Mouse (Mus musculus) forebrain, embryonic 13.5 days (tissue): ENCODE measurements around the gene Slc1a1. TPM values are rescaled to one million over a fixed set of nuclear protein-coding genes. Genes with fewer than 3 reads are reported as not detected.

ENCODE experiments used
- ATAC-seq: fragments of 200-750 bp; cut with Nextera tagmentation; 2 replicates; pipeline ENCODE4 v1.8.0; 2017
- H3K27ac ChIP-seq: fragments of 300-500 bp; sonication (generic); 2 replicates; pipeline ENCODE4 v1.5.1; 2015; ENCODE audit warnings: inconsistent platforms, mild to moderate bottlenecking, moderate library complexity
- H3K27me3 ChIP-seq: fragments of 300-500 bp; sonication (generic); 2 replicates; pipeline ENCODE4 v1.6.1; 2015; ENCODE audit warnings: mild to moderate bottlenecking, inconsistent platforms
- H3K36me3 ChIP-seq: fragments of 300-500 bp; sonication (generic); 2 replicates; pipeline ENCODE4 v1.6.1; 2015; ENCODE audit warnings: mild to moderate bottlenecking, inconsistent platforms; ENCODE audit not compliant: poor library complexity, severe bottlenecking
- H3K4me1 ChIP-seq: fragments of 300-500 bp; sonication (generic); 2 replicates; pipeline ENCODE4 v1.6.1; 2015; ENCODE audit warnings: inconsistent platforms
- H3K4me2 ChIP-seq: fragments of 300-500 bp; sonication (generic); 2 replicates; pipeline ENCODE4 v1.6.1; 2015; ENCODE audit warnings: inconsistent platforms, mild to moderate bottlenecking, moderate library complexity
- H3K4me3 ChIP-seq: fragments of 300-500 bp; sonication (generic); 2 replicates; pipeline ENCODE4 v1.5.1; 2015; ENCODE audit warnings: mild to moderate bottlenecking, inconsistent platforms
- H3K9ac ChIP-seq: fragments of 300-500 bp; sonication (generic); 2 replicates; pipeline ENCODE4 v1.6.1; 2015; ENCODE audit warnings: mild to moderate bottlenecking, inconsistent platforms
- H3K9me3 ChIP-seq: fragments of 300-500 bp; sonication (generic); replicated peaks from 2 replicates; pipeline ENCODE4 v1.6.1; 2016; ENCODE audit warnings: inconsistent platforms
- WGBS: fragments of 180-500 bp; shearing (Covaris S2); methylation state at CpG from one replicate; pipeline ENCODE4 v1.1.7; 2015; 5-methylcytosine and 5-hydroxymethylcytosine counted together
- polyA plus RNA-seq: library from polyadenylated mRNA; unstranded; fragments of >200 nt; fragmentation: Nextera tagmentation; extraction: Ambion mirVana; gene quantifications from 2 replicates; pipeline ENCODE4 v1.2.1, GENCODE M21; 2015

The Slc1a1 gene
- polyA plus RNA-seq, 1 experiment from 2014 or later: 10.1 TPM

DNA sequence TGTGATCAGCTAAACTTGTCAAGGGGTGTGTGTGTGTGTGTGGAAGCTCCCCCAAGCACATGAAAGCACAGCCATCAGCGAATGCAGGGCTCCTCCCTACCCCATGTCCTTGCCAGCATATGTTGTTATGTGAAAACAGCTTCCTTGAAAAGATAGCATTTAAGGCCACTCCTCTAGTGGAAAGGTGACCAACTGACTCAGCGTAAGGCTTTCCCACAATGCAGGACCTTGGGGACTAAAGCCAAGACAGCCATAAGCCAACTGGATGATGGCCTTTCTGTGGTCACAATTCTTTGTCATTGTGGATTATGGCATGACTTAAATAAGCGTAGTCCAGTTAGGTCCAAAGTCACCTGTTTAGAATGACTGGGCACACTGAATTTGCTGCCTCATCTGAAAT, 100.0 kb downstream of the Slc1a1 start:
- H3K4me1 ChIP-seq: no peaks in the 10 kb centered on the region
- no peaks in the 10 kb centered on the region for H3K36me3 ChIP-seq
- no peaks in the 10 kb centered on the region for H3K27me3 ChIP-seq
- no peak for ATAC-seq
- WGBS: 91% methylated on average over 3 of the region's 3 CpGs
- H3K4me2 ChIP-seq: no peak overlapping the region
- no peak overlapping the region for H3K9ac ChIP-seq
- no peak overlapping the region for H3K4me3 ChIP-seq
- no peaks in the 10 kb centered on the region for H3K9me3 ChIP-seq
- H3K27ac ChIP-seq: no peak overlapping the region

DNA sequence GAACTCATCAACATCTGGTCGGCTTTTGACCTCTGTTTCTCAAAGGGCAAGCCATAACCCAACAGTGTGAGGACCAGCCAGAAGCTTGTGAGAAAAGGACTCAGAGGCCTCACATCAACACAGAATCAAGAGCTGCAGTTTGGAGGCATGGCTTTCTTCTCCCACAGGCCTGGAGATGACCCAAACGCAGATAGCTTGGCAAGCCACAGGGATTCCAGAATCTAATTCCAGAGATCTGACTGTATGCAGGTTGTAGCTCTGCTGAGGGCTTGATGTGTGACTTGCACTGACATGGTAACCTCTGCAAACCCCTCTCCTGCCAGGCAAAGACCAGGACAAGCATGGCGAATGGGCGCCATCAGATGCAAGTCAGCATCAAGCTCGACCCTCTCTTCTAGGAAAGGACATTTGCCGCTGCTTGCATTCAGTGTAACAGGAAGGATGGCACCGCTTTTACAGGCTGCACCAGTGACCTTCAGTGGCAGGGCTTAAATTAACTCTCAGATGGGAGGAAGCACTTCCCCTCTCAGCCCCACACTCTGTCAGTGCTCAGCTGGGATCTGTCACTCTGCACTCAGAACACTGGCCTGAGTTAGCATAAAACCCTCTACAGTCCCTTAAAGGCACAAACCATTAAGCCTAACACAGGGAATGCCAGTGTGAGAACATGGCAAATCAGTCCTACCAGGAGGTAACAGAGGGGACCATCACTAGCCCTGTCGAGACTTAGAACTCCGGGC, 105.5 kb downstream of the Slc1a1 start:
- Histone ChIP-seq H3K4me3 (no peak overlapping the region), H3K27me3 (no peaks in the 10 kb centered on the region), H3K27ac (no peak overlapping the region), H3K4me2 (no peak overlapping the region), H3K4me1 (no peaks in the 10 kb centered on the region), H3K9ac (no peak overlapping the region), H3K36me3 (no peaks in the 10 kb centered on the region), H3K9me3 (no peaks in the 10 kb centered on the region)
- 84% methylated on average over 9 of the region's 9 CpGs for WGBS
- ATAC-seq: no peak

DNA sequence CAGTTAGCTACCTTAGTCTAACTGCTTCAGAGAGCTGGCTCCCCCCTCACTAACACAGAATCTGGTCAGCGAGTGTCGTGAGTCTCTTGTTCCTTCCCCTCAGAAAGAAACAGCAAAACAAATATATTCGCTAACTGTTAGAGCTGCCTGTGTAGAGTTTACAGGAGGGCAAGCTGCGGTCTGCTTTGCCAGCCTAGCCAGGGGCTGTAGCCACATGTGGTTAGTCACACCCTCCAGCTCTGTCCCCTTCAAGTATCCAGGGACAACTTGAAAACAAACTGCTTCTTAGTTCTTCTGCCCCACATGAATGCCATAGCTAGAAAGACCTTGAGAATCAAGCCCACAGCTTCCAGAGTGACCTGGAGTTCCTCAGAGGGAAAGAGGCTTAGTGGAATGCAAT, 106.4 kb downstream of the Slc1a1 start:
- H3K9ac ChIP-seq: no peak overlapping the region
- no peak overlapping the region for H3K4me2 ChIP-seq
- 77% methylated on average over 4 of the region's 4 CpGs for WGBS
- no peaks in the 10 kb centered on the region for H3K9me3 ChIP-seq
- ATAC-seq: no peak
- H3K4me3 ChIP-seq: no peak overlapping the region
- H3K36me3 ChIP-seq: no peaks in the 10 kb centered on the region
- H3K27me3 ChIP-seq: no peaks in the 10 kb centered on the region
- H3K4me1 ChIP-seq: no peaks in the 10 kb centered on the region
- no peak overlapping the region for H3K27ac ChIP-seq

DNA sequence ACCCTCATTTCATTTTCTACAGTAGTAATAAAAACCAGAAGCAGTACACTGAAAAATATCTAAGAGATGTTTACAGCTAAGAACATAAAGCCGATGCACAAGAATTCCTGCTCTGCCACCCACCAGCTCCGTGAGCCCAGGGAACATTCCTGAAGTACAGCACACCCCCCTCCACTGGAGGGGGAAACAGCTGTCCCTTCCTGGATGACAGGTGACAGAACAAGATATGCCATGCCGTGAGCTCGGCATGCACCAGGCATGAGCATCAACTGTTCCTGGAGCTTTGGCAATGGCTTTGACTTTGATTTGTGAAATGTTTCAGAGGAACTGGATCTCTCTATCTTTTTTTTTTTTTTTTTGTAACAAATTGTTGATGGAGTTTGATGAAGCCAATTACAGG, 111.9 kb downstream of the Slc1a1 start:
- WGBS: 78% methylated on average over 4 of the region's 4 CpGs
- ATAC-seq: no peak
- no peak overlapping the region for H3K27ac ChIP-seq
- H3K27me3 ChIP-seq: no peaks in the 10 kb centered on the region
- no peak overlapping the region for H3K4me3 ChIP-seq
- no peak overlapping the region for H3K9ac ChIP-seq
- no peak overlapping the region for H3K4me2 ChIP-seq
- no peaks in the 10 kb centered on the region for H3K36me3 ChIP-seq
- no peaks in the 10 kb centered on the region for H3K9me3 ChIP-seq
- H3K4me1 ChIP-seq: no peaks in the 10 kb centered on the region

DNA sequence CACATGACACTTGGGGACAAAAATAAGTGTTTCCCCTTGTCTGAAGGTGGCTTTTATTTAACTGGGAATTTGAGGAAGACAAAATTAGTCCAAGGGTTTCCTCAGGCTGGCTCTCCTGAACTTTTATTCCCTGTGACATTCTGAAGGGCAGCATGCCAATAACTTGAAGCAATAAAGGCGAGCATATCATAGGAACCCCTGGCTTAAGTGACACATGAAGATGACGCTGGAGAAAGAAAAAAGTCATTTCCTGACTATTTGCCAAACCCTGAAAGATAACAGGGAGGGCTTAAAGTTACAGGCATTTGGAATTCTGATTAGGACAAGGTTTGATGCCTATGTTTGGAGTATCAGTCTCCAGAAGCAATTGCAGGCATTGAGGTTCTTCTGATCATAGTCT, 112.5 kb downstream of the Slc1a1 start:
- no peak for ATAC-seq
- no peak overlapping the region for H3K9ac ChIP-seq
- 82% methylated on average over 2 of the region's 2 CpGs for WGBS
- no peak overlapping the region for H3K27ac ChIP-seq
- H3K27me3 ChIP-seq: no peaks in the 10 kb centered on the region
- no peak overlapping the region for H3K4me2 ChIP-seq
- no peak overlapping the region for H3K4me3 ChIP-seq
- no peaks in the 10 kb centered on the region for H3K36me3 ChIP-seq
- H3K9me3 ChIP-seq: no peaks in the 10 kb centered on the region
- H3K4me1 ChIP-seq: no peaks in the 10 kb centered on the region

DNA sequence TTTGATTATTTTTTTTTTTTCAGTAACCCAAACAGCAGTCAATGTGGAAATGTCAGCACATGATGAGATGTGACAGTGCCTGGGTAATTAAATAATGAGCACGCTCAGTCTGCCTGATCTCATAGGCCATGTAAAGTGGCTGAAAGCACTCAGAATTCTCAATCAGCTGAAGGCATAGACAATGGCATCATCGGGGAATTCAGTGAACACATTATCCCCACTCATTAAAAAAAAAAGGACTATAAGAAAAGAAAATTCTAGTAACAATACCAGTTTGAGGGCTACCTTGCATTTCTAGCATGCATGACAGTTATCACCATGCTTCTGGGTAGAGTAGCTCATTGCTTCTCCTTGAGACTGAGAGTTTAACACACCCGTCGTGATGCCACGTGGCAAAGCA, 116.4 kb downstream of the Slc1a1 start:
- Histone ChIP-seq H3K9ac (no peak overlapping the region), H3K4me2 (no peak overlapping the region), H3K9me3 (no peaks in the 10 kb centered on the region), H3K36me3 (no peaks in the 10 kb centered on the region), H3K27me3 (no peaks in the 10 kb centered on the region), H3K4me1 (no peaks in the 10 kb centered on the region), H3K27ac (no peak overlapping the region), H3K4me3 (no peak overlapping the region)
- WGBS: 52% methylated on average over 5 of the region's 5 CpGs
- no peak for ATAC-seq

DNA sequence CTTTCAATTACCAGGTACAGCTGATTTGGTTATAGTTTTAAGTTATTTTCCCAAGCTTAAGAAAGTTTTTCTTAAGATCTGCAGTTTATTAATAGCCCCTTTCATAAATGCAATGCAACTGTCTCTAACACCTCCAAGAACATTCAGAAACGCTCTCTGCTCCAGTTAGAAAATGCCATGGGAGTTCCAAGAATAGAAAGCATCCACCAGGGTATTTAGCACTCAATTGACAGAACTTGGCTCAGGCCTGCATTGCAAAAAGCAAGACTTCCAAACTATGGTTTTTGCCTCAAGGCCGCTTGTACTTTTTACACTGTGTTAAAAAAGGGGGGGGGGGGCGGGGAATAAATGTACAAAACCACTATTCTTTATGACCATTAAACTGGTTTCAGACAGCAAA, 128.3 kb downstream of the Slc1a1 start:
- Histone ChIP-seq H3K9ac (no peak overlapping the region), H3K27ac (no peak overlapping the region), H3K36me3 (no peaks in the 10 kb centered on the region), H3K4me1 (peaks cover 21% of the 10 kb centered on the region), H3K4me3 (peak overlapping the region; percentile 86), H3K4me2 (peak overlapping the region; percentile 90), H3K27me3 (no peaks in the 10 kb centered on the region), H3K9me3 (no peaks in the 10 kb centered on the region)
- no peak for ATAC-seq
- 55% methylated on average over 3 of the region's 3 CpGs for WGBS

DNA sequence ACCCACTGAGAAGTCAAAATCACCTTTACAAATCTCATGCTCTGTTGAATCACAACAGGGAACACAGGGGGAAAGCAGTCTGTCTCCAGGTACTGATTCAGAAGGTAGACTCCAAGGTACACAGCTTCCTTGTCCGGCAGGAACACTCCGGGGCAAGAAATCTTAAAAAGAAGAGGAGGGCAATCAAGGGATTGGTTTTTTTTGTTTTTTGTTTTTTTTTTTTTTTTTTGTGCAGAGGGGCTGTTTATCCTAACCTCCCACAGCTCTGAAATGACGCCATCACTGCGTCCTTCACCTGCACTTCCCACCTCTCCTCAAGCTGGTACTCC, 128.6 kb downstream of the Slc1a1 start:
- no peaks in the 10 kb centered on the region for H3K27me3 ChIP-seq
- no peaks in the 10 kb centered on the region for H3K36me3 ChIP-seq
- H3K27ac ChIP-seq: no peak overlapping the region
- no peaks in the 10 kb centered on the region for H3K9me3 ChIP-seq
- peaks cover 21% of the 10 kb centered on the region for H3K4me1 ChIP-seq
- H3K4me2 ChIP-seq: peak overlapping the region; percentile 90
- 0% methylated on average over 4 of the region's 4 CpGs for WGBS
- peak overlapping the region; percentile 86 for H3K4me3 ChIP-seq
- H3K9ac ChIP-seq: peak overlapping the region; percentile 91
- ATAC-seq: no peak

Other genes with a start within 250 kb of the Slc1a1 start
- 1.1 and 1.3 TPM in 2 replicates for gene Glis3, start 155.0 kb upstream of the Slc1a1 start, polyA plus RNA-seq
- 5.3 and 5.5 TPM in 2 replicates for gene Plpp6, start 128.9 kb downstream of the Slc1a1 start, polyA plus RNA-seq
- 0.79 and 1.6 TPM in 2 replicates for gene 4430402I18Rik, start 132.8 kb downstream of the Slc1a1 start, polyA plus RNA-seq
- 47.4 and 50.7 TPM in 2 replicates for gene Cdc37l1, start 155.3 kb downstream of the Slc1a1 start, polyA plus RNA-seq
- 57.7 and 59.5 TPM in 2 replicates for gene Ak3, start 212.9 kb downstream of the Slc1a1 start, polyA plus RNA-seq